Mouse (Mus musculus) adrenal gland, postnatal 4 days (tissue): ENCODE measurements around the gene Drp2. TPM values are rescaled to one million over a fixed set of nuclear protein-coding genes. Genes with fewer than 3 reads are reported as not detected.

ENCODE experiments used
- DNase-seq, 2 experiments: peaks; one replicate each; pipeline ENCODE4 v3.0.0; 2021 to 2022; ENCODE audit warnings: low spot score in 2 of 2, mixed read lengths in 2 of 2
- long read RNA-seq, 2 experiments: library from polyadenylated mRNA; stranded (forward); transcript quantifications; one replicate each; pipeline ENCODE4 v2.0.0; 2021
- total RNA-seq, 2 experiments: library from RNA; stranded (reverse); gene quantifications; 2 replicates each; pipeline ENCODE4 v1.2.3; 2021

Gene Drp2
- total RNA-seq = 1 to 10 TPM; 1.1 to 1.4 TPM
- long read RNA-seq, experiment 1 = 0 reads
- long read RNA-seq, experiment 2 = 0 reads

DNA sequence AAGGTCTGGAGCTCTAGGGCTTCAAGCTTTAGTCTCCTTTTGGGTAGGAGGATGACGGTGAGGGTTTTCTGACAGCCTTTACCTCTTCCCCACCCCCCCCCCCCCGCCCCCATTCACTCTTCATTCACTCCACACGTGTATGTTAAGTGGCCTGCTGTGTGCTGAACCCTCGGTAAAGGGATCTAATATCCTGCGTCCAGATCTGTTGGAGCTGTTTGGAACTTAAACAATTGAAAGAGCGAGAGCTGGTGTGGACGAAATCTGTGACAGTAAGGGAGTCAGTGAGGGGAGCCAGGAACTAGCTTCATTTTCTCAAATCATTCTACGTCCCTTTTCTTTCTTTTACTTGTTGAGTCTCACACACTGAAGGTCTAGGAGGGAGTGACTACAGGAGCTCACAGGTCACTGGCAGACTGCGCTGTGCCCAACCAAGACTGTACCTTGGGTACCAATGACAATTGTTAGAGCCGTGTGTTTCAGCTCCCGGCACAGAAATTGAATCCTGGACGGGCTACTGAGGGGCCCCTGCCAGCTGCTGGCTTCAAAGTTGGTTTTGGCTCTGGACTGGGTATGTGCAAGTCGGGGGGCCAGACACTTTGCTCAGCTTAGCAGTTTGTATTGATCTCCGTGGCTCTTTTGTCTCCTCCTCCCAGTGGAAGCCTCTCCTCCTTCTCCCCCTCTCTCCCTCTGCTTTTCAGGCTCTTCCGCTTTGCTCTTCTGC is at the start of gene Drp2:
Gene Drp2, plus strand, starts transcription at position 689 of the 721 bp plus-strand sequence.
- DNase-seq = no peak

DNA sequence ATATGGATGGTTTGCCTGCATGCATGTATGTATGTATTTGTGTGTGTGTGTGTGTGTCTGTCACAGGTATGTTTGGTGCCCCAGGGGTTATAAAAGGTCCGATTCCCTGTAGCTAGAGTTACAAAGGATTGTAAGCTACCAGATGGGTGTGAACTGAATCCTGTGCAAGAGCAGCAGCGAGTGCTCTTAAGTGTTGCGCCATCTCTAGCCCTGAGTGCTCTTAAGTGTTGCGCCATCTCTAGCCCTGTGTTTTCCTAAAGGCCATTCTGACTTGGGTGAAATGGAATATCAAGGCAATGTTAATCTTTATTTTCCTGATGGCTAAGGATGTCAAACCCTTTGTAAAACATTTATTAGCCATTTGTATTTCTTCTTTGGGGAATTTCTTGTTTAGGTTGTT is 45.0 kb upstream of the Drp2 start:
- no peak for DNase-seq

DNA sequence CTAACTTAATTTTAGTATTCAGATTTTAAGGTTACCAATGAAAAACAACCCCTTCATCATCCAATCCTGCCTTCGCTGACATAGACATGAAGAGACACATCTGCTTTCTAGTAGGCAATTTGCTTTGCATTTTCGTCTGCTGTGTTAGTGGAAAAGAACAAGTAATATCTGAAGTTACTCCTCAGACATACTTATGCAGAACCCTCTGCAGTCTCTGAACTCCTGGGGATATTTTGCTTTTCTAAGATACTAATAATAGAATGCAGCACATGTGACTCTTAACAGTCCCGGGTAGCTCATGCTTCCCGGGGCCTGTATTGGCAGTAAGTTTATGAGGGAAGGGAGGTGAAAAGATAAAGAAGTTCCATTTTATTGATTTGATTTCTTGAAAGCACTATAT is 42.2 kb upstream of the Drp2 start:
- DNase-seq = no peak

DNA sequence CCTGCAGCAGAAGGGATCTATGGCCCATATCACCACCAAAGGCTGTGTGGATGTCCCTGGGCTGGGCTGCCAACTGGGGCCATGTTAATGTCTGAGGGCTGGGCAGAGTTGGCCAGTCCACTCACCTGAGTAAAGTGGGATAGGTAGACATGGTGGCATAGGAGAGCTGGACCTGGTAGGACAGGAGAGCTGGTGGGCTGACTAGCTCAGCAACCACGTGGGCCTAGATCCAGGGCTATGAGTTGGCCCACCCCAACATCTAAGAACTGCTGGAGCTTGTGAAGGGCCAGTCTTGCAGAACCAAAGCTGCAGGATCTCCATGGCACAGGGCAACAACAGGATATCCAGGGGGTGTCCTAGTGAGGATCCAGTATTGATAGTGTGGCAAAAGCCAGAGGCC is 38.9 kb upstream of the Drp2 start:
- no peak for DNase-seq

DNA sequence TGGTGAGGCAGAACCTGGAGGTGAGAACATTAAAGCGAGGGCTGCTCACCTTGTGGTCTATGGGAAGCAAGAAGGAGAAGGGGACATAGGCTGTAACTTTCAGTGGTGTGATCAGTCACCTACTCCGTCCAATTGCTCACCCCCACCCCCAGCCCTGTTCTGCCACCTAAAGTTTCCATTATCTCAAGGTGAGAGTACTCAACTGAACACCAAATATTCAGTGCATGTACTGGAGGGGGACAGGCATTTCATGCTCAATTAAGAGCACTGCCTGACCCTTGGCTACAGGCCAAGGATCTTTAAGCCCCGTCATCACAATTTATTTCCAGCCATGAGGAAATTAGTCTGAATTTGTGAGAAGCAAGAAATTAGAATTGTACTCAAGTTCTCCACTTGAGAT is 37.8 kb upstream of the Drp2 start:
- DNase-seq = no peak

DNA sequence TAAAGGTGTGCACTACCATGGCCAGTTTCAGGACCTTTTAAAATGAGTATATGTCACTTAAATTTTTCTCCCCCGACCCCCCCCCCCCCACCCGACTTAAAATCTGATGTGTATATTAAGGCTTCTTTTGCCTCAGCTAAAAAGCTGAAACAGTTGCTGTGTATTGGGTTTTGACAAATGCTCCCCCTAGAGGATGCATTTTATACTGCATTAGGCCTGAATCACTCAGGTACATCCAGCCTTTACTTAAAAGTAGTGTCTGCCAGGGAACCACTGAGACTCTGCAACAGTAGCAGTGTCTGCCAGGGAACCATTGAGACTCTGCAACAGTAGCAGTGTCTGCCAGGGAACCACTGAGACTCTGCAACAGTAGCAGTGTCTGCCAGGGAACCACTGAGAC is 33.1 kb upstream of the Drp2 start:
- no peak for DNase-seq

DNA sequence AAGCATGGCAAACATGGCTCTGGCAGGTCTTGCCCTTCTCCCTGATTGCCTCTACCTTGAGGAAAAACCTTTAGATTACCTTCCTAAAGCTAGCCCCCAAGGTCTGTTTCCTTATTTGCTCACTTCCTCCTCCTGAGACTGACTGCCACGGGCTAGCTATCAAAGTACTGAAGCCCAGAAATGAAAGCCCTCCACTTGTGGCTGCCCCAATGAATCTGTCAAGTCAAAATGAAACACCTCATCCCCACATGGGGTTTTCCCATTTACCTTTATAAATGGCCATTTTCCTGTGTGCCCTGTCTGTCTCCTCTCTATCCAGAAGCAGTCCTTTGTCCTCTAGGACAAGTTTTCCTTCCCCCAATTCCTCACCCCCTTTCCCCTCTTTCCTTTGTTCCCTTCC is 30.2 kb upstream of the Drp2 start:
- DNase-seq = no peak

DNA sequence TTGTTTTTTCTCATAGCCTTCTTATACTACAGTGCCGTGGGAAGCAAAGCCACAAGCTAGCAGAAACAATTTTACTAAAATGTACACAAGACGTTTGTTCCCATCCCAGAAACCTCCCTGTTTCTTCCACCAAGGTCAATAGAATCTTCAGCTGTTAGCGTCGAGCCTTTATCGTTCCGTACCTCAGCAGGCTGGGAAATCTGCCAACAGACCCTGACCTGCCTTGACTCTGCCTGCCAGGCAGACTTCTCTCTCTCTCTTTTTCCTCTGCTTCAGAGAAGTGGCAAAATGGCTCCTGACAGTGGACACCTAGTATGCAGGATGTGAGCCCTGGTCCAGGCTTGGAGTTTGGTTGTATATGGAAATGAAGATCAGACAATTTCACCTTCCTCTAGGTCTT is 19.5 kb upstream of the Drp2 start:
- DNase-seq = no peak

DNA sequence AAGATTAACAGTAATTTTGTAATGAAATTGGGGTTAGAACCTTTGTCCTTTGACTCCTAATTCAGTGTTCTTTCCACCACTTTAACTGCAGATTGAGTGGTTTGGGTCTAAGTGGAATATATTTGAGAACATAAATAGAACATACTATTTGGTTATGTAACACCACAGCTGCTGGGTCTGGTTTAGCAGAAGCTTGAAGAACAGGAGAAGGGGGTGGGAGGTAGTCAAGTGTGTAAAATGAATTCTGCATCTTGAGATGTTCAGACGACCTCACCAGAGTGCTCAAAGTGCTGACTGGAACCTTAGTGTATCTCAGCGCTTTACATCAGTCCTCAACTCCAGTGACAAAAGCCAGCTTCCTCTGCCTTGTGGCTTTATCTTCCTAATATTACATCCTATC is 5.4 kb upstream of the Drp2 start:
- no peak for DNase-seq

DNA sequence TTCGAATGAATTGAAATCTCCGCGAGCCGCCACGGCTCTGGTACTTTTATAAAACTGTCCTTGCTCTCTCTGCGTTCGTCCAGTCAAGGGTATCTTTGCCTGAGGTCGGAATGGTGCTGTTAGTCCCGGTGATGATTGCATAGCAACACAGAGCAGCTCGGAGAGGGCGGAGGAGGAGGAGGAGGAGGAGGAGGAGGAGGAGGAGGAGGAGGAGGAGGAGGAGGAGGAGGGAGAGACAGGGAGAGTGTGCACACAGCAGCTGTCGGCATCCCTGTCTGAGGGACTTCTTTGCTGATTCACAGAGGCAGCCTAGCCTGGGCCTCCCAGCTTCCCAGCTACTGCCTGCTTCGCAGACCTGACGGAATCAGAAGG is 219 bp downstream of the Drp2 start:
- no peak for DNase-seq

DNA sequence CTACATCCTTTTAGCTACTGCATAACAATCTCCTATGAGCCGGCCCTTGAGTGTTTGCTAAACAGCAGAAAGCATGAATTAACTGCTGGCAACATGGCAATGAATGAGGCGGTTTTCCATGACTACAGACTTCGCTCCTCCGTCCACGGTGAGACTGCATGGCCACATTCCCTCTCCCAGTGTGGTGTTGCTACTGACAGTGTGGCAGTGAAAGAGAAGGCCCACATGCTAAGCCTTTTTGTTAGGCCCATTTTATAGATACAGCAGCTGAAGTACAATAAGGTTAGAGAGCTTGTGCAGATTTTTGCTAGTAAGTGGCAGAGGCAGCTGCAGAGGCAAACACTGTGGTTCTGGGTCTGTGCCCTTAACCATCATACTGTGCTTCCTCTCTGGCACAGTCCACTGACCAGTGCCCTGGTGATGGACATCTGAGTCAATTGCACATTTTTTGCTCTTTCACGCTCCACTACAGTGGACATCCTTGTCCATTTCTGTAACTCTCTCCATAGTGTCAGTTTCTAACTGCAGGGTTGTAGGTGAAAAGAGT is 5.1 kb downstream of the Drp2 start:
- DNase-seq = no peak

DNA sequence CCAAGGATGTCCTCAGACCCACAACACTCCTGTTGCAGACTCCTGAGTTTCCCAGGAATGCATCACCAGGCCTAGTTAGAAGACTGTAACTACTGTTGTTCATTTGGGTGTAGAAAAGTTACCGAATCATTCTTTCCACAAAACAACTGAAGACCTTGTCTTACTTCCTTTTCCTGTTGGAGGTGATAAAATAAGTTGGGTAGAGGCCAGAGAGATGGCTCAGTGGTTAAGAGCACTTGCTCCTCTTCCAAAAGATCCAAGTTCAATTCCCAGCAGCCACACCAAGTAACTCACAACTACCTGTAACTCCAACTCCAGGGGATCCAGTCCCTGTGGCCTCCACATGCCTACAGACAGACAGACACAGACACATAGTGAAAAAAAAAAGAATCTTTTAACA is 7.7 kb downstream of the Drp2 start:
- no peak for DNase-seq

DNA sequence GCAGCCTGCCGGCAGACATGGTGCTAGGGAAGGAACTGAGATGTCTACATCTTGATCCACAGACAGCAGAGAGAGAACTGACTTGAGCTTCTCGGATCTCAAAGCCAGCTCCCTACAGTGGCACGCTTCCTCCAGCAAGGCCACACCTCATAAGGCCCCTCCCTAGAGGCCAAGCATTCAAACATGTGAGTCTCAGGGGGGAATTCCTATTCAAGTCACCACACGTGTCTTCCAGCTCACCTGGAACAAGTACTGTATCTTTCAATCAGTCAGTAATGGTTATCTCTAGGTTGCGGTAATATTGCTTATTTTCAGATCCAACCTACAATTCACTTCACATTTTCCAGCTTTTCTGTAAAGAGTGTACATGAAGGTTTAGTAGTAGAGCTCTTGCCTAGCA is 15.7 kb downstream of the Drp2 start:
- DNase-seq = no peak

DNA sequence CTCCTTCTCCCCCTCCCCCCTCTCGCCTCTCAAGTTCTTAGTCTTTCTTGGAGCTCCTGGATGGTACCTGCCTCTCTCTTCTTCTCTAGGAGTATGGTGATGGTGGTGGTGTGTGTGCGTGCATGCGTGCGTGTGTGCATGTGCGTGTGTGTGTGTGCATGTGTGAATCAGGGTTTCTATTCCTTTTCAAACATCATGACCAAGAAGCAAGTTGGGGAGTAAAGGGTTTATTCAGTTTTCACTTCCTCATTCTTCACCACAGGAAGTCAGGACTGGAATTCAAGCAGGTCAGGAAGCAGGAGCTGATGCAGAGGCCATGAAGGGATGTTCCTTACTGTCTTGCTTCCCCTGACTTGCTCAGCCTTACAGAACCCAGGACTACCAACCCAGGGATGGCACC is 19.9 kb downstream of the Drp2 start:
- no peak for DNase-seq

DNA sequence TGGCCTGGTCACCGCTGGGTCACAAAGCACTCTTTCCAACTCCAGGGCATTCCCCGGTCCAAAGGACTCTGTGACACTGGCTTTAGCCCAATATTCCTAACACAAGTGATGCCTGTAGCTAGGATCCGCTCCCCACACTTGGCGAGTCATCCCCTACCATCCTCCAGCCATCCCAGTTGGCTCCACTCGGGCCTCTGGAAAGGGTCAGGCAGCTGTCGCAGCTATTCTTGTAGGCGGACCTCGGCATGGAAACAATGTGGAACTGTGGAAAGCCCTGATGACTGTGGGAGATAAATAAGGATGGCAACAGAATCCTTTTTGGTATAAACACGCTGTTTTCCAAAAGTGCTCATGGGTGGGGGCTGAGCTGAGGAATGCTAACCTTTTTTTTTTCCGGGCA is 21.4 kb downstream of the Drp2 start:
- DNase-seq = no peak

DNA sequence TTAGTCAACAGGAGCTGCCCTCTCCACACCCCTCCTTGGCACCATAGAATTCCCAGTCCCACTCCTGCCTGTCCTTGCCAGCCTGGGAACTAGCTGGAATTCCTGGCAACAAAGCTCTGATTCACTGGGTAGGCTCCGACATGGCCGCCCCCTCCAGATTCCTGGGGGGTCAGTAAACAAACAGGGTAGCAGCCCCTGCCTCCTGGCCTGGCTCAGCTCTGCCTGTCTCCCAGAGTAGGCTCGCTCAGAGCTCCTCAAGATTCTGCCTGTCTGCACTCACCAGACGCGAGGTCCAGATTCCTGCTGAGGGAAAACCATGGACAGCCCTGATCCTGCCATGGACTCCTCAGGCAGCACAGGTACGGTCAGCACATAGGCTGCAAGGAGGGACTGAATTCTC is 22.5 kb downstream of the Drp2 start:
- DNase-seq = no peak

DNA sequence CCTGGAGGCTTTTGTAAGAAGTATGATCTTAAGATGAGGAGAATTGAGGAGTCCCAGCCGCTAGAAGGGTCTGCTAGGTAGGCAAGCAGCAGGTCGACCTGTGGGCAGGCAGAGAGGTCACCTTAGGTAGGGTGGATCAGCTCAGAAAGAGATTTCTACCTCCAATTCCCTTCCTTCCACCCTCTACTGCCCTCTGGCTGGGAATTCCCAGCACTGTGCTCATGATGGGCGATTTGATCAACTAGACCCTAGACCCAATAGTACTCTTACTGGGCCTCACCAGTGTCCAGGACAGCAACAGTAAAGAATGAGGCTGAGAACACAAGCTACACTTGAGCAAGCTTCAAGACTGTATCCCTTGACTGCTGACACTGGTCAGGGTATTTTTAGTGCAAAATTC is 23.0 kb downstream of the Drp2 start:
- DNase-seq = no peak

DNA sequence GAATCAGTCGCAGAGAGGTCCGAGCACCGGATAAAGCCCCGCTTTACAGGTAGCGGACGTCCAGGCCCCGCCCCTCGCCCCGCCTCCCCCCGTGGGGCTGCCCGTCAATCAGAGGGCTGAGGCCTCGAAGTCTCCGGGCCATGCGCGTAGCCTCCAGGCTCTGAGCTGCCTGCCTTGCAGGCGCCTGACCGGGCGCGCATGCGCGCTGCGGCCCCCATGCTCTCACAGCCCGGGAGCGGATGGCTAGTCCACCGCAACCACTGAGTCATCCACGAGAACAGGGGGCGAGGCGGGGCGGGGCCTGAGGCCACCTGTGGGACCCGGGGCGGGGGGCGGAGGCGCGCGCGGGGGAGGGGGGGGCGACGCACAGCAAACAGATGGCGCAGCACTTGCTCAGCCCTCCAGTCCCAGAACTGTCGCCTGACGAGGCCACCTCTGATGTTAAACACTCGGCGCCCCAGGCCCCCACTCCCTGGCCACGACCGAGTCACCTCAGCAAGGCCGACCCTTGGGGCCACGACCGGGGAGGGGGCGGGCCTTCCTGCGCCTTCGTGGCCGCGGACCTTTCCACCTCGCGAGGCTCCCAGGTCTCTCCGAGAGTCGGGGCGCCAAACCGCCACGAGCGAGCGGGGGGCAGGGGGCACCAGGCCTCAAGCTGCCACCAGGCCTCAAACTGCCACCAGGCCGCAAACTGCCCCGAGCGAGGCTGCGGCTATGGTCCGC is 70.8 kb downstream of the Drp2 start:
- DNase-seq = no peak

DNA sequence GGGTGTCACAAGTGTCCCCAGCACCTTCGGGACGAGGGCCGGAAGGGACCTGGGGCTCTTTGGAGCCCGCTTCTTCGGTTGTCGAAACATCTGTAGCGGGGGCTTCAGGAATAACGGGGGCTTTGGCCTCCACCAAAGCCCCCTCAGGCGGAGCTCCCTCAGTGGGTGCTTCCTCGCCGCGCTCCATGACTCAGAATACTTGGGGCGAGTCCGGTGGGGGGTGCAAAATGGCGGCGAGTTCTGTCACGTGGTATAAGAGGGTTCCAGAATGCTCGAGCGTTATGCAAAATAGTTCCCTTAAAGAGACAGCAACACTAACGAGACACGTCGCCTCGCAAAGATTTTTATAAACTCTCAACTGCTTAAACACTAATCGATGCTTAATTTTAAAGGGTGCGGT is 71.9 kb downstream of the Drp2 start, which contains the start of gene Taf7l:
Gene Taf7l, minus strand, starts transcription at position 201 of the 400 bp plus-strand sequence.
- no peak for DNase-seq

DNA sequence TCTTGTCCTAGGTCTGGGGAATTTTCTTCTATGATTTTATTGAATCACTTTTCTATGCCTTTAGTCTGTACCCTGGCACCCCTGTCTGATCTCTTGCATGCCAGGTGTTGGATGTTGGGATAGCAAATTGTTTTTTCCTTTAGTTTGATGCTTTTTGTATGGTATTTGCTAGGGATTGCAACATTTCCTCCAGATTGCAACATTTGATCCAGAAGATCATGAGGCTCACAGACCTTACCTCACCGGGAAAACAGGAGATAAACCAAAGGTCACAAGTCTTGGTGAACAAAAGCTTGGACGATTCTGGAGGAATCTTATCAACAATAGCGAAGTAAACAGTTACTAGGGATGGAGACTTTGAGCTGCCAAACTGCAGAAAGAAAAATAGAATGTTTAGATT is 77.4 kb downstream of the Drp2 start:
- DNase-seq = no peak

DNA sequence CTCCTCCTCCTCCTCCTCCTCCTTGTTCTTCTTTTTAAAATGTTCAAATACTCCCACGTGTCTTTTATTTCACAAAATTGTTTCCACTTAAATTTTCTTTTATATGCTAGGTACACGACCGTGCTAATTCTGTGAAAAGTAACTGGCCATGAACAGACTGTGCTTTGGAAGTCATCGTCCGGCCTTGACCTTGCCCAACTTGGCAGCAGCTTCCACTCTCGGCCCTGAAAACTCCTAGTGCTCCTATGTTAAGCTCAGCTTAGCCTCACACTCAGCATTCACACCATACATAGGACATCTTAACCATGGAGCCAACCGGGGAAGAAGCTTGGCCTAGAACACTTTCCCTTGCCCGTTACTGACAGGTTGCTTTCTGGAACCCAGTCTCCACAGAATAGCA is 96.3 kb downstream of the Drp2 start:
- no peak for DNase-seq
